Mouse (Mus musculus) CH12F3 (cell line): ENCODE data around the gene Skil.

ENCODE experiments used
- in situ Hi-C: fragments of 300-500 bp; cut with MboI; formaldehyde crosslinking; loops from 2 replicates; pipeline ENCODE4 v1.14.3; 2020; ENCODE audit warnings: low sequenced_read_pairs

Skil gene

DNA sequence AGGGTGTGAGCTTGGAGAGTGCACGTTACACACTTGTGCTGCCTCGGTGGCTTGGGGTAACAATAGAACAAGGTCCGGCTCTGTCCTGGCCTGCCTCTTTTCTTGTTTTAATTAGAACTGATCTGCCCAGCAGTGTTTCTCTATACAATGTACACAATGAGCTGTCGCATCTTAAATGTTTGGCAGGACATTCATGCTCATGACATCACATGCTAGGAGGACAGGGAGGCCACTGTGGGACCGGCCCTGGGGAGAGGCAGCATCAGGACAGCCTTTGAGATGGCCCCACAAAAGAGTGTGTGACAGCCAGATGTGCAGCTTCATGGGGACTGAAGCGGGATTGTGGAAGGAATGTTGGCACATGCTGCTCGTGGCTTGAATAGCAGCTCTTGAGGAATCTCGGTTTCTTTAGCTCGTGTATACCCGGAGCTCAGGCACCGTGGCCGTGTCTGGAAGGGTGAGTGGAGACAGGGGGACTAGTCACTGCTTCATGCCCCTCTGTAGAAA lies 71.6 kb downstream of the Skil start:
- in situ Hi-C loops = no loop called here
